Mouse (Mus musculus) G1E (cell line): ENCODE measurements around the gene Psmd13. TPM values are rescaled to one million over a fixed set of nuclear protein-coding genes. Genes with fewer than 3 reads are reported as not detected.
"Not testable (repeated sequence)": the region's sequence is repeated elsewhere in the genome, so short reads cannot be mapped to it uniquely, and the experiment has no call there.

ENCODE experiments used
- ATAC-seq: 2 replicates; pipeline ENCODE4 v1.8.0; 2016; ENCODE audit warnings: mild to moderate bottlenecking; ENCODE audit not compliant: insufficient number of reproducible peaks, poor library complexity, low FRiP score, severe bottlenecking; ENCODE audit errors: extremely low read depth
- DNase-seq: peaks from one replicate; pipeline ENCODE4 v3.0.0; 2012; ENCODE audit warnings: low spot score
- H3K27me3 ChIP-seq: 2 replicates; pipeline ENCODE4 v1.6.1; 2012; ENCODE audit warnings: mild to moderate bottlenecking, low read length, inconsistent platforms; ENCODE audit not compliant: insufficient read depth
- H3K36me3 ChIP-seq: replicated peaks from 2 replicates; pipeline ENCODE3; 2012; ENCODE audit warnings: mild to moderate bottlenecking, inconsistent platforms
- H3K4me1 ChIP-seq: 2 replicates; pipeline ENCODE4 v1.6.1; 2012; ENCODE audit warnings: low read depth, low read length, inconsistent platforms, mixed read lengths; ENCODE audit not compliant: insufficient read depth
- H3K4me3 ChIP-seq: 2 replicates; pipeline ENCODE4 v1.5.1; 2012; ENCODE audit warnings: low read depth, mild to moderate bottlenecking, inconsistent platforms, low read length, moderate library complexity, mixed read lengths
- H3K9me3 ChIP-seq: replicated peaks from 2 replicates; pipeline ENCODE4 v1.6.1; 2012; ENCODE audit warnings: inconsistent platforms
- CTCF ChIP-seq: IDR thresholded peaks from 2 replicates; pipeline ENCODE4 v1.5.1; 2012; ENCODE audit warnings: low read depth, low read length, inconsistent platforms, mixed read lengths
- GATA1 ChIP-seq: IDR thresholded peaks from 2 replicates; pipeline ENCODE4 v1.6.1; 2012; ENCODE audit warnings: borderline replicate concordance, low read length, inconsistent platforms, mixed read lengths
- GATA2 ChIP-seq: IDR thresholded peaks from 2 replicates; pipeline ENCODE4 v1.6.1; 2012; ENCODE audit warnings: low read depth, low read length, inconsistent platforms, borderline replicate concordance
- POLR2AphosphoS5 ChIP-seq: IDR thresholded peaks from 2 replicates; pipeline ENCODE4 v1.6.1; 2012; ENCODE audit warnings: low read depth, low read length, inconsistent platforms; ENCODE audit not compliant: insufficient replicate concordance
- TAL1 ChIP-seq: conservative IDR thresholded peaks from 2 replicates; pipeline ENCODE4 v1.6.1; 2012; ENCODE audit warnings: low read depth, low read length, inconsistent platforms, mixed read lengths
- polyA plus RNA-seq: library from polyadenylated mRNA; stranded (reverse); fragments of >175 nt; gene quantifications from 2 replicates; pipeline ENCODE4 v1.2.3, GENCODE M21; 2012
- total RNA-seq, 2 experiments: library from RNA; stranded (forward) in 1 of 2; stranded (reverse) in 1 of 2; fragments of 200-1000 nt in 1 of 2; fragments of >200 nt in 1 of 2; fragmentation: Nextera tagmentation in 1 of 2; gene quantifications; 2 replicates each; pipeline ENCODE4 v1.2.3; 2014 to 2017

Psmd13 gene
- total and polyA plus RNA-seq, 3 experiments = 70.1 to 195 (median 93.7) TPM

DNA sequence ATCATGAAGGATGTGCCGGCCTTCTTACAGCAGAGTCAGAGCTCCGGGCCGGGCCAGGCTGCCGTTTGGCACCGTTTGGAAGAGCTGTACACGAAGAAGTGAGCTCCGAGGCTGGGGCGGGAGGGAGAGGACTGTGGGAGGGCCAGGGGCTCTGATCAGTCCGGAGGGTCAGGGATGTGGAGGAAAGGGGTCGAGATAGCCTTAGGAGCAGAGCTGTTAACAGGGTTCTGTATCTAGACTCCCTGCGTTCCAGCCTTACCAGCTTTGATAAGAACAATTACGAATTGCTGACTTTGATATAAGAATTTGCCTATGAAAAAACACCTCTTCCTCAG is 668 bp downstream of the Psmd13 start:
- Histone ChIP-seq H3K36me3 (peaks cover 59% of the 10 kb centered on the region), H3K4me1 (peaks cover 43% of the 10 kb centered on the region), H3K4me3 (peak overlapping the region; percentile 90), H3K9me3 (no peaks in the 10 kb centered on the region), H3K27me3 (no peaks in the 10 kb centered on the region)
- DNase-seq (no peak), ATAC-seq (0 out of 2 replicates have a peak, but pooled peaks have one; percentile 4)
- TF ChIP-seq GATA1 (no peak), CTCF (no peak), GATA2 (no peak), POLR2AphosphoS5 (no peak), TAL1 (no peak)

DNA sequence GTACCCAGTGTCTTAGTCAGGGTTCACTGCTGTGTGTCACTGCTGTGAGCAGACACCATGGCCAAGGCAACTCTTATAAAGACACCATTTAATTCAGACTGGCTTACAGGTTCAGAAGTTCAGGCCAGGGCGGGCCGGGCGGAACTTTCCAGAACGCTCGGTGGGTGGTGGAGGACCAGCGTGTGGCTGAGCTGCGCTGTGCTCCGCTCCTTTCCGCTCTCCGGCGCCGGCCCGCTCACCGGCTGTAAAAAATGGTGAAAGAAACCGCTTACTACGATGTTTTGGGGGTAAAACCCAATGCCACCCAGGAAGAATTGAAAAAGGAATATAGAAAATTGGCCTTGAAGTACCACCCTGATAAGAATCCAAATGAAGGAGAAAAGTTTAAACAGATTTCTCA is 8.9 kb downstream of the Psmd13 start:
- ATAC-seq, DNase-seq, H3K27me3 ChIP-seq, H3K4me1 ChIP-seq, H3K4me3 ChIP-seq, H3K9me3 ChIP-seq: not testable (repeated sequence)
- H3K36me3 ChIP-seq = peaks cover 83% of the 10 kb centered on the region

DNA sequence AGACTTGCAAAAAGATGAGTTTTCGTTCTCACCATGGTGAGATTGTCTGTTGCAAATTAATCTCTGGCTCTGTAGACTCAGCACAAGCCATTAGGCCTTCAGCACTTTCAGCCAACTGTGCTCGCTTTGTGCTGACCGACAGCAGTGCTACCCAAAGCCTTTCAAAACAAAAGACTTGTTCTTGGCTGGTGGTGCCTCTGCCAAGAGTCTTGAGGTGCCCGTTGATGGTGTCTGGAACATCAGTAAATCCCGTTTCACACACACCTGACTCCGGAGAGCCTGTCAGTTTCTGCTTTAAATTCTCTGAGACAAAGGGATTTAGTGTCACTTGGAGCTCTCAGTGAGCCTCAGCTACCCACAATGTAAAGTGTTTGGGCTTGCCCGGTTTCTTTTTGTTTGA is 12.3 kb downstream of the Psmd13 start:
- DNase-seq (no peak), ATAC-seq (no peak)
- peaks cover 82% of the 10 kb centered on the region for H3K36me3 ChIP-seq
- no peaks in the 10 kb centered on the region for H3K9me3 ChIP-seq
- no peak overlapping the region for H3K4me3 ChIP-seq
- H3K27me3 ChIP-seq = no peaks in the 10 kb centered on the region
- H3K4me1 ChIP-seq = peaks cover 4% of the 10 kb centered on the region
- TF ChIP-seq TAL1 (no peak), GATA1 (no peak), POLR2AphosphoS5 (no peak), CTCF (no peak), GATA2 (no peak)

DNA sequence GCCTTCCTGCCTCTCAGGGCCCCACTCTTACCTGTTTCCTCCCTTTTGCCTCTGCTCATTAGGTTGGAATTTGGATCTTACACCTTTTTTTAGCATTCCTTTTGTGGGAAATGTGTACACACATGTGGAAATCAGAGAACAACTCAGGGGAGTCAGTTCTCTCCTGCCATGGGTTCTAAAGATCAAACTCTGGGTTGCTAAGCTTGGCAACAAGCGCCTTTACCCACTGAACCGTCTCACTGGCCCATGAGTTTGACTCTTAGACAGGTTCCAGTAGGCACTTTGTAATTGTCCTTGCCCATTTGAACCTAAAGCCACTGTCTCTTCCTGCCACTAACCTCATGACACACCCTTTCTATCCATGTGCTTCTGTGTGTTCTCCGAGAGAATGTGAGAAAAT is 12.8 kb downstream of the Psmd13 start:
- Histone ChIP-seq H3K27me3 (no peaks in the 10 kb centered on the region), H3K9me3 (no peaks in the 10 kb centered on the region), H3K4me3 (no peak overlapping the region), H3K4me1 (peaks cover 4% of the 10 kb centered on the region), H3K36me3 (peaks cover 82% of the 10 kb centered on the region)
- TF ChIP-seq TAL1 = no peak
- no peak for TF ChIP-seq CTCF
- no peak for TF ChIP-seq GATA1
- no peak for TF ChIP-seq POLR2AphosphoS5
- no peak for TF ChIP-seq GATA2
- ATAC-seq = no peak
- no peak for DNase-seq

DNA sequence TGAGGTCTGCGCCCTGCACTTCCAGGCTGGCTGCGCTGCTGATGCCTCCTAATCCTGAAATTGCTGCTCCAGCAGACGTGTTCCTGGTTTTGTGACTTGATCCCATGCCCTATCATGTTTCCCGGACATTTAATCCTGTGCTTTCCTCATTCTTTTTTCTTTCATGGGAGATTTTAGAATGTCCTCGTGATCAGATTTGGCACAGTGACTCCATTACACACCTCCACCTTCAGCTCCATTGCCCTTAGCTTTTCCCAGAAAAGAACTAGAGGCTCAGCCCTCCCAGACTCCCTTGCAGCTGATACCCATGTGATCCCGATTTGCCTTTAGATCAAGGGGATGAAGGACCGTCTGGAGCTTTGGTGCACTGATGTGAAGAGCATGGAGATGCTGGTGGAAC is 16.1 kb downstream of the Psmd13 start:
- Histone ChIP-seq H3K36me3 (peaks cover 77% of the 10 kb centered on the region), H3K9me3 (no peaks in the 10 kb centered on the region), H3K4me3 (no peak overlapping the region), H3K27me3 (no peaks in the 10 kb centered on the region), H3K4me1 (no peaks in the 10 kb centered on the region)
- TF ChIP-seq POLR2AphosphoS5 (no peak), GATA1 (no peak), CTCF (no peak), GATA2 (no peak), TAL1 (no peak)
- no peak for DNase-seq
- no peak for ATAC-seq

DNA sequence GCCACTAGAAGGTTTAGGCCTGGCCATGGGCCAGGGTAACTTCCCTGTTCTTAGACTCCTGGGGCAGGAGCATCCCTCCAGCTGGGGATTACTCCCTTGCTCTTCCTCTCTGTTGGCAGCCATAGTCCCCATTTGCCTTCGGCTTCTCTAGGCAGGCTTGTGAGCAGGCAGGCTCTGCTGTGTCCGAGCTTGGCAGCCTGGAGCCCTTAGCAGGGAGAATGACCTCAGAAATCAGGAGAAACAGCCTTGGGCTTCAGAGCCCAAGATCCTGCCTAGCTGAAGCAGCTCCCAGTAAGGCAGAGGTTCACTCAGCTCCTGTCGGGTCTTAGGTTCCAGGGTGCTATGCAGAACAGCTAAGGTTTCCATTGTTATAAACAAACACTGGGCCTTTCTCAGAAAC is 17.4 kb downstream of the Psmd13 start:
- no peak for TF ChIP-seq GATA2
- Histone ChIP-seq H3K27me3 (no peaks in the 10 kb centered on the region), H3K4me1 (0 out of 2 replicates have a peak, but pooled peaks cover 2% of the 10 kb centered on the region), H3K9me3 (no peaks in the 10 kb centered on the region), H3K4me3 (no peak overlapping the region), H3K36me3 (peaks cover 65% of the 10 kb centered on the region)
- ATAC-seq (no peak), DNase-seq (no peak)

DNA sequence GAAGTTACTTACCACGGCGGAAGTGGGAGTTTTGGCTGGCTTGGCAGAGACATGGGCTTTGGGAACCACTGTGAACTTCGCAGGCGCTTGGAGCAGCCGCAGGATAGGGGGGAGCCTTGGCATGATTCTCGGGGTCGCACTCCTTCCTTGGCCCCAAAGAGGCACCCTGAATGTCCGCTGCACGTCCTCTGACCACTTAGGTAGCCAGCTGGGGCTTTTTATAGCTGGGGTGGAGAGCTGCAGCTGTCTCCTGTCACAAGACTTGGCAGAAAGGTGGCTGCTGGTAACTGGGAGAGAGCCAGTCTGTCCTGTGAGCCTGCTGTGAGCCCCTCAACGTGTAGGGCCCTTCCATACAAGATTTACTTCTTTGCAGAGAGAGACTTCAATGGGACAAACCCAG is 18.5 kb downstream of the Psmd13 start, which contains the start of gene Cox8b:
Gene Cox8b (minus strand): TSS at position 227 of the 400 bp plus-strand sequence.
- DNase-seq (no peak), ATAC-seq (no peak)
- TF ChIP-seq GATA2 (no peak), TAL1 (no peak), GATA1 (no peak), POLR2AphosphoS5 (no peak), CTCF (no peak)
- Histone ChIP-seq H3K9me3 (no peaks in the 10 kb centered on the region), H3K27me3 (0 out of 2 replicates have a peak, but pooled peaks cover 2% of the 10 kb centered on the region), H3K4me1 (0 out of 2 replicates have a peak, but pooled peaks cover 2% of the 10 kb centered on the region), H3K36me3 (peaks cover 55% of the 10 kb centered on the region), H3K4me3 (no peak within 1 kb of the TSS)
